Mouse (Mus musculus): Measurements from ENCODE around the gene Minos1. TPM values are rescaled to one million over a fixed set of nuclear protein-coding genes. Genes with fewer than 3 reads are reported as not detected.
A peak's percentile ranks its signal among the peaks of the same experiment; 100 is the strongest.

Gene Minos1
- polyA plus RNA-seq, 1 experiment from 2014 or later = 478 TPM

DNA sequence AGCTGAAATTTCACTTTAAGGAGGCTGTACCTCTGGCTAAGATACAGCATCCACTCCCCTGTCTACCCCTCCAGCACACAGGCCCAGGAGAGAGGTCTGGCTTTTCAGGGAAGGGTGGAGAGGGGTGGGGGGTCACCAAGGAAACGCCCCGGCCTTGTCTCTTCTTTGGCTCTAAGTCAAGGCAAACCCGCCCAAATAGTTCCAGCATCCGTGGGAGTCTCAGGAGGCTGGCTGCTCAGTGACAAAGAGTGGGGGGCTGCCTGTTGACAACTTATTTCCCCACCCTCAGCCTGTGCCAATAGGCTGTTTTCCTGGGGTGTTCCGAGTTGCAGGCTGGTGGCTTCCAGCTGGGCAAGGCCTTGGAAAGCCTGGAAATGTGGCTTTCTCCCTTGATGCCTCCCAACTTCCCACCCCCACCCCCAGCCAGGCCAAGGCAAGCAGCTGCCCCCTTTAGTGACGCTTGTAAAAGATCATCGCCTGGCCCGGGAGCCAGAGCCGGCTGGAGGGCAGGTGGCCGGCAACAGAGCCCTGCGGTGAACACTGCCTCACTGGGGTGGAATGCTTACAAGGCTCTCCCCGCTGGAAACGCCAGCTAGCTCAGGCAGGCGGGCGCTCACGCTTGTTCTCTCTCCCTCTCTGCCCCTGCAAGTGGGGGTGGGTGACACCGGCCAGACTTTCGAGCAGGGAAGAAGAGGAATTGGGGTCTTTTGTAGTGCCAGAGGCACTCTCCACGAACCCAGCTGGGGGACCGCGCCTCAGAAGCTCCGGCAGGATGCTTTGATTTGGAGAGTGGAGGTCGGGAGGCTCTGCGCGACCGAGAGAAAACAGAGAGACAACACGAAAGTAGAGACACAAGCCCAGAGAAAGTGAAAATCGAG is 39.2 kb downstream of the Minos1 start:
- Histone ChIP-seq H3K9me3 (ENCODE audit: low read length) (peaks cover 6% of the 10 kb centered on the region), H3K4me1 (ENCODE audit: insufficient read depth, low read length) (peaks cover 27% of the 10 kb centered on the region), H3K36me3 (ENCODE audit: insufficient read depth, low read length) (no peaks in the 10 kb centered on the region), H3K27ac (ENCODE audit: low read length) (no peak overlapping the region), H3K9ac (replicated peaks; ENCODE audit: low read length) (peak overlapping the region; percentile 89), H3K4me3 (ENCODE audit: low read length) (peak overlapping the region; percentile 53), H3K4me2 (replicated peaks; ENCODE audit: low read depth, low read length) (peak overlapping the region; percentile 98), H3K27me3 (ENCODE audit: insufficient read depth, low read length) (peaks cover 8% of the 10 kb centered on the region)
- no peak for ATAC-seq (ENCODE audit: low FRiP score, low TSS enrichment)
- 5% methylated on average over 28 of the region's 28 CpGs for WGBS

DNA sequence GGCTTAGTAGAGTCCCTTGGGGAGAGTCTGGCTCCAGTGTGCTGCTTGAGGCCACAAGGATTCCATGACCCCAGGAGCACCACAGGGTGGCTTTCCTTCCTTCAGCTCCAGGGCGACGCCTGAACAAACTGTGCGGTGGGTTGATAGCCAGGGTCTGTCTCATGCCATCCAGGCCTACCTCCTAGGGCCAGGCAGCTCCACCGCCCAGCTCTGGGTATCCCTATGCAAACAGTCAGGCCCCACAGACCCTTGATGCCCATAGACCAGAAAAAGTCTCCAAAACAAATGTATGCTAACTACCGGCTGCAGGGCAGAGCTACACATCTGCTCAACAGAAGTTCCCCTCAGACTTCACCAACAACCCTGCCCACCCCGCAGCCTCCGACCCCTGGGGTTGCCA is 39.8 kb downstream of the Minos1 start:
- Histone ChIP-seq H3K9ac (replicated peaks; ENCODE audit: low read length) (peak overlapping the region; percentile 89; the same call in 1 of the 2 replicates), H3K27ac (ENCODE audit: low read length) (no peak overlapping the region), H3K4me2 (replicated peaks; ENCODE audit: low read depth, low read length) (peak overlapping the region; percentile 98), H3K27me3 (ENCODE audit: insufficient read depth, low read length) (peaks cover 8% of the 10 kb centered on the region), H3K9me3 (ENCODE audit: low read length) (peaks cover 6% of the 10 kb centered on the region), H3K4me1 (ENCODE audit: insufficient read depth, low read length) (peaks cover 27% of the 10 kb centered on the region), H3K36me3 (ENCODE audit: insufficient read depth, low read length) (no peaks in the 10 kb centered on the region), H3K4me3 (ENCODE audit: low read length) (peak overlapping the region; percentile 53; the same call in 1 of the 2 replicates)
- ATAC-seq (ENCODE audit: low FRiP score, low TSS enrichment) = no peak
- 42% methylated on average over 7 of the region's 7 CpGs for WGBS

DNA sequence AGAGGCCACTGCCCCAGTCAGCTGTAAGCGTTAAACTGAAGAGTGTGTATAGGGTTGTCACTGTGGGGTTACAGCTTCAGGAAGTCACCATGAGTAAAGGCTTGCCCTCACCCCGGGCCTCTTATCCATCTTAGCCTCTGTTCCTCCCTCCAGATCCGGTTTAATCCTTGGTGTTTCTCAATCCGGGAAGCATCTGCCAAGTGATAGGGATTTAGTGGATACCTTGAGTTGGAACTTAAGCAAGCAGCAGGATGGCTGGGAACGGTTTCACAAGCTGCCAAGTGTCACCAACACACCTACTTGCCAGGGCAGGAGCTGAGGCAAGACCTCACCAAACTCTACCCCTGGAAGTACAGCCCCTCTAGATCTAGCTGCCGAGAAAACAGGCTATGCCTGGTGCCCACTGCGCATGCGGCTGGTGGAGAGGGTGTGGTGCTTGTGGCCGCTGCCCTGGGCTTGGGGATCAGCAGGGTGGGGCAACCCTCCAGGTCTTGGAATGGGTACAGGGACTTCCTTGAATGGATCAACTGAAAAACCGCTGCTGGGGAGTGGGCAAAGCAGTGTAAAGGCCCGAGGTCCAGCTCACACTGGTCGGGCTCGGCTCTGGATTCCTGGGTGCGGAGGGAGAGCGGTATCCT is 40.5 kb downstream of the Minos1 start:
- peaks cover 25% of the 10 kb centered on the region for H3K4me1 ChIP-seq (ENCODE audit: insufficient read depth, low read length)
- no peak overlapping the region for H3K4me3 ChIP-seq (ENCODE audit: low read length)
- H3K27me3 ChIP-seq (ENCODE audit: insufficient read depth, low read length) = peaks cover 8% of the 10 kb centered on the region
- no peak overlapping the region for H3K27ac ChIP-seq (ENCODE audit: low read length)
- 71% methylated on average over 15 of the region's 15 CpGs for WGBS
- peaks cover 6% of the 10 kb centered on the region for H3K9me3 ChIP-seq (ENCODE audit: low read length)
- H3K36me3 ChIP-seq (ENCODE audit: insufficient read depth, low read length) = no peaks in the 10 kb centered on the region
- no peak for ATAC-seq (ENCODE audit: low FRiP score, low TSS enrichment)
- H3K4me2 ChIP-seq (replicated peaks; ENCODE audit: low read depth, low read length) = no peak overlapping the region
- no peak overlapping the region for H3K9ac ChIP-seq (replicated peaks; ENCODE audit: low read length)

DNA sequence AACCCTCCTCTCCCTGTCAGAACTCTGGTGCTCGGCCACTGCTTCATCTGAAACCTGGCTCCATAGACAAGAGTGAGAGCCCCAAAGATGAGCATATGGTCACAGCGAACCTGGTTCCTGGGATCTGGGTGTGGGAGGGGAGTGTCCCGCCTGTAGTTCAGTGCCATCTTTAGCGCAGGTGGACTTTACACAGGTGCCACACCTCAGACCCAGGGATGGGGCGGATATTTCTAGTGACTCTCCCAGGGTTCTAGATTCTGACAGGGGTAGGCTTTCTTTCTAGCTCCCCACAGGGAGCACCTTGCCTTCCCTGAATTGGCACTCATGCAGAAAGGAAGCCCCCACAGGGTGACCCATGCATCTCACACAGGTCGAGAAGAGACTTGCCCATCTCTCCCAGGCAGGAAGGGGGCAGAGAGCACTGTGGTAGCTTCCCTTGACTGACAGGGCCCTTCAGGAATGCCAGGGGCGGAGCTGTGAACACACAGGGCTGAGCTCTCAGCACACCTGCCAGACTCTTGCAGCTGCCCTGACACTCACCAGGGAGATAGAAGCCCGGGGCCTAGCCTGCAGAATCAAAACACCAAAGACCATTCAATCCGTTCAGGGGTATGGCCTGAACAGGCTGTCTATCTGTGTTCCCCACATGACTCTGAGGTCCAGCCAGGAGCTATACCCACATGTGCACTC is 41.8 kb downstream of the Minos1 start:
- ATAC-seq (ENCODE audit: low FRiP score, low TSS enrichment) = no peak
- H3K4me3 ChIP-seq (ENCODE audit: low read length) = no peak overlapping the region
- WGBS = 67% methylated on average over 9 of the region's 9 CpGs

DNA sequence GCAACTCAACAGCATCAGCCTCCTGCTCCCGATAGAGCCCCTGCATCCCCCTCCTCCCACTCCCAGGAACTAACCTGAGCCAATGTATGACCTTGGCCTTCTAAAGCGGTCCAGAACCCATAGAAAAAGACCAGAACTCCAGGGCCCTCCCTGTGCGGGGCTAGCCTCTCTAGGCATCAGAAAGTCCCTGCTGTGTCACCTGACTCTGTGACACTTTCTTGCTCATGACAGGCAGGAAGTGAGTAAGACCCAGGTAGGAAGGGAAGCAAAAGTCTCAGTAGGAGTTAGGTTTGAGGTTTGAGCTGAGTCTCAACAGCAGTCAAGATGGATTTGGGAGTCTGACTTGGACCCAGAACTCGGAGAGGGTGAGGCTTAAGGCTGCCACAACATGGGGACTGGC is 43.9 kb downstream of the Minos1 start:
- Histone ChIP-seq H3K4me3 (ENCODE audit: low read length) (no peak overlapping the region), H3K4me2 (replicated peaks; ENCODE audit: low read depth, low read length) (no peak overlapping the region), H3K9ac (replicated peaks; ENCODE audit: low read length) (no peak overlapping the region), H3K27me3 (ENCODE audit: insufficient read depth, low read length) (peaks cover 4% of the 10 kb centered on the region; the same call in 1 of the 2 replicates), H3K27ac (ENCODE audit: low read length) (no peak overlapping the region), H3K4me1 (ENCODE audit: insufficient read depth, low read length) (peaks cover 32% of the 10 kb centered on the region), H3K36me3 (ENCODE audit: insufficient read depth, low read length) (no peaks in the 10 kb centered on the region), H3K9me3 (ENCODE audit: low read length) (no peaks in the 10 kb centered on the region)
- ATAC-seq (ENCODE audit: low FRiP score, low TSS enrichment) = no peak
- 69% methylated on average over 4 of the region's 4 CpGs for WGBS

More for the DNA sequence above, 41.8 kb downstream of the Minos1 start:
- Histone ChIP-seq H3K9ac (replicated peaks; ENCODE audit: low read length) (no peak overlapping the region), H3K4me1 (ENCODE audit: insufficient read depth, low read length) (peaks cover 22% of the 10 kb centered on the region), H3K36me3 (ENCODE audit: insufficient read depth, low read length) (no peaks in the 10 kb centered on the region), H3K9me3 (ENCODE audit: low read length) (no peaks in the 10 kb centered on the region), H3K27me3 (ENCODE audit: insufficient read depth, low read length) (peaks cover 8% of the 10 kb centered on the region), H3K4me2 (replicated peaks; ENCODE audit: low read depth, low read length) (no peak overlapping the region), H3K27ac (ENCODE audit: low read length) (no peak overlapping the region)

DNA sequence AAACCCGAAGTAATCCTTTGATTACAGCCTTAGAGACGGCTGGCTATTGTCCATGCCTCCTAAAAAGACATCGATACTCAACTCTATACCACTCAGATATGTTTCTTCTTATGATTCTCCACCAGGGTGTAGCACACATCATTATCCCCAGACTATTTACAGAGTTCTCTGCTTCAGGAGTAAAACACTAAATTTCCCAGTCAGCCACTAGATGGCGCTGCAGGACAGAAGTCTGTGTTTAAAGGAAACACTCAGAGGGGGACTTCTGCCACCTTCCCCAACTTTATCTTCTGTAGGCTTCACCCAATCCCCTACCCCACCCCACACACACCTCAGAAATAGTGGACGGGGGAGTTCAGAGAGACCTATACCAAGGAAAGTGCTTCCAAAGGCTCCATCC is 44.9 kb downstream of the Minos1 start:
- H3K9ac ChIP-seq (replicated peaks; ENCODE audit: low read length) = no peak overlapping the region
- H3K27ac ChIP-seq (ENCODE audit: low read length) = no peak overlapping the region
- H3K36me3 ChIP-seq (ENCODE audit: insufficient read depth, low read length) = no peaks in the 10 kb centered on the region
- H3K4me1 ChIP-seq (ENCODE audit: insufficient read depth, low read length) = peaks cover 22% of the 10 kb centered on the region
- WGBS = 20% methylated on average over 5 of the region's 5 CpGs
- H3K9me3 ChIP-seq (ENCODE audit: low read length) = no peaks in the 10 kb centered on the region
- H3K4me2 ChIP-seq (replicated peaks; ENCODE audit: low read depth, low read length) = no peak overlapping the region
- no peaks in the 10 kb centered on the region for H3K27me3 ChIP-seq (ENCODE audit: insufficient read depth, low read length)
- ATAC-seq (ENCODE audit: low FRiP score, low TSS enrichment) = 0 out of 2 replicates have a peak, but pooled peaks have one; percentile 10
- H3K4me3 ChIP-seq (ENCODE audit: low read length) = no peak overlapping the region

DNA sequence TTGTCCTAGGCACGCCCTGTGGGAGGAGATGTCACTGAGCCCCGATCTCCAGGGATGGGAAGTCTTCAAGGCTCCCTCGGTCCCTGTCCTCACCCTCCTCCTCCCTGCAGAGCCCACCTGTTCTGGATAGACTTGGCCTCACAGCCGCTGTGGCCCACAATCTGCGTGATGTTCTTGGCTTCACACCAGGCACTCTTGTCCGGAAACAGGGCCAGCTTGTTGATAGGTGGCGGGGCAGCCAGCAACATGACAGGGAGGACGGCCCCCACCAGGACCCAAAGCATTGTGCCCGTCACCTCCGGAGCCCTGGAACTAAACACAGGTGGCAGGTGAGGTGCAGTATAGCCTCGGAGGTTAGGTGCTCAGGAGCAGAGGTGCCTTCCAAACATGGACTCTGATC is 45.6 kb downstream of the Minos1 start:
- no peaks in the 10 kb centered on the region for H3K27me3 ChIP-seq (ENCODE audit: insufficient read depth, low read length)
- H3K9ac ChIP-seq (replicated peaks; ENCODE audit: low read length) = no peak overlapping the region
- H3K36me3 ChIP-seq (ENCODE audit: insufficient read depth, low read length) = no peaks in the 10 kb centered on the region
- no peaks in the 10 kb centered on the region for H3K9me3 ChIP-seq (ENCODE audit: low read length)
- peaks cover 16% of the 10 kb centered on the region for H3K4me1 ChIP-seq (ENCODE audit: insufficient read depth, low read length)
- no peak overlapping the region for H3K4me2 ChIP-seq (replicated peaks; ENCODE audit: low read depth, low read length)
- ATAC-seq (ENCODE audit: low FRiP score, low TSS enrichment) = no peak
- H3K4me3 ChIP-seq (ENCODE audit: low read length) = no peak overlapping the region
- 74% methylated on average over 11 of the region's 11 CpGs for WGBS
- no peak overlapping the region for H3K27ac ChIP-seq (ENCODE audit: low read length)

DNA sequence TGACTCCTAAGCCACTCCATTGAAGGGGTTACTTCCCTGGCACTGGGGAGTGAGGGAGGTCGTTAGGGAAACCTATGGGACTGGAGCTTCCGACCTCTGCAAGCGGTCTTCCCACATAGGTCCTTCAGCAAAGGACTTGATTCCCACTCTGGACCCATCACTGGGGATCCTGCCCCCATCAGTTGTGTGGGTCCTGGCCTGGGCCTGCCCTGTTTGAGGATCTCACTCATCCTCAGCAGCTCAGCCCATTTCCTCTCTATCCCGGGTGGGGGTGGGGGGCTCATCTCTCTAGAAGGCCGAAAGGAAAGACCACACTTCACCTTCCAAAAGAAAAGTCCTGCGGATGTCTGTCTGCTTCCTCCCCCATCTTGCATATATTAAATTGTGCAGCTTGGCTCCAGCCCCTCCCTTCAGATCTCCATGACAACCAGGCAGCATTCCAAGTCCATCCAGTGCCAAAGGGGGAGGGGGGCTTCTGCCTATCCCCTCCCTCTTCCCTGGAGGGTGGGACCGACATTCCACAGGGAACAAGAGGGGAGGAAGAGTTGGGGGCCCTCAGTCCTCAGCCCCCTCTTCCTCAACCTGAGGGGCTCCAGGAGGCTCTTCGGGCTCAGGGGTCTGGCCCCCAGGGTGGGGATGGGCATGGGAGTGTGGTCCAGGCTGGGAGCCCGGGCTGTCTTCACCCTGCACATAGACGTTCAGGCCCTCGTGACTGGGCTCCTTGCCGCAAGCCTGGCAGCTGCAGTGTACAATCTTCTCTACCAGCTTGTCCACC is 47.9 kb downstream of the Minos1 start:
- H3K4me2 ChIP-seq (replicated peaks; ENCODE audit: low read depth, low read length) = peak overlapping the region; percentile 19; the same call in 1 of the 2 replicates
- peak; percentile 24 for ATAC-seq (ENCODE audit: low FRiP score, low TSS enrichment)
- peak overlapping the region; percentile 19 for H3K9ac ChIP-seq (replicated peaks; ENCODE audit: low read length)
- H3K4me3 ChIP-seq (ENCODE audit: low read length) = no peak overlapping the region
- H3K27me3 ChIP-seq (ENCODE audit: insufficient read depth, low read length) = no peaks in the 10 kb centered on the region
- peaks cover 16% of the 10 kb centered on the region for H3K4me1 ChIP-seq (ENCODE audit: insufficient read depth, low read length)
- WGBS = 30% methylated on average over 12 of the region's 12 CpGs
- no peaks in the 10 kb centered on the region for H3K36me3 ChIP-seq (ENCODE audit: insufficient read depth, low read length)
- no peaks in the 10 kb centered on the region for H3K9me3 ChIP-seq (ENCODE audit: low read length)
- no peak overlapping the region for H3K27ac ChIP-seq (ENCODE audit: low read length)

DNA sequence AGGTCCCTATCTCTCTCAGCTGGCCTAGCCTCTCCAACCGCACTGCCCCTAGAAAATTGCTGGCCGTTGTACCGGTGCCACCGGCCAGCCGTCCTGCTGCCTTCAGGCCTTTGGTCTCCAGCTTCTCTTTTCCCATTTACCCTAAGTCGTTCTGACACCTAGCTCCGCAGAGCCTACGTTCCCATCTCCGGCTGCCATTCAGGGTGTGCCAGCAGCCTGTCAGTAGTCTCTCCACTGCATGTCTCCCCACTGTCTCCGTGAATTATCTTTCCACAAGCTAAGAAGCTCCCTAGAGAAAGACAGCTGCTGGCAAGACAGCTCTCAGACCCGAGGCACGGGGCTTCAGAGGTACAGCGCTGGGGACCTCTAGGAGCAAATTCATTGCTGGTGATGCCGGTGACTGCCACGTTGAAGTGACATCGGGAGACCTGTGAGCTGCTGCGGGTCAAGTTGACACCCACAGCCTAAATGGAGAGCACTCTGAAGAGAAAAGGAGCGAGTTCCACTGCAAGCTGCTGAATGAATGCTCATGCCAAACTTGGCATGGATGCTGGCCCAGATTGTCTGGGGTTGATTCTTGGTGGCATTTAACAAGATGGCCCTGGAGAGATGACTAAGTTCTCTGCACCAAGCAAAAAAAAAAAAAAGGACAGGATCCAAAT is 49.5 kb downstream of the Minos1 start:
- Histone ChIP-seq H3K36me3 (ENCODE audit: insufficient read depth, low read length) (no peaks in the 10 kb centered on the region), H3K4me1 (ENCODE audit: insufficient read depth, low read length) (peaks cover 16% of the 10 kb centered on the region), H3K4me3 (ENCODE audit: low read length) (no peak overlapping the region), H3K9me3 (ENCODE audit: low read length) (no peaks in the 10 kb centered on the region), H3K9ac (replicated peaks; ENCODE audit: low read length) (no peak overlapping the region), H3K27me3 (ENCODE audit: insufficient read depth, low read length) (peaks cover 12% of the 10 kb centered on the region), H3K4me2 (replicated peaks; ENCODE audit: low read depth, low read length) (no peak overlapping the region), H3K27ac (ENCODE audit: low read length) (no peak overlapping the region)
- ATAC-seq (ENCODE audit: low FRiP score, low TSS enrichment) = no peak
- 73% methylated on average over 18 of the region's 18 CpGs for WGBS
